Mouse (Mus musculus): ENCODE data around the gene Pole.

The Pole gene

DNA sequence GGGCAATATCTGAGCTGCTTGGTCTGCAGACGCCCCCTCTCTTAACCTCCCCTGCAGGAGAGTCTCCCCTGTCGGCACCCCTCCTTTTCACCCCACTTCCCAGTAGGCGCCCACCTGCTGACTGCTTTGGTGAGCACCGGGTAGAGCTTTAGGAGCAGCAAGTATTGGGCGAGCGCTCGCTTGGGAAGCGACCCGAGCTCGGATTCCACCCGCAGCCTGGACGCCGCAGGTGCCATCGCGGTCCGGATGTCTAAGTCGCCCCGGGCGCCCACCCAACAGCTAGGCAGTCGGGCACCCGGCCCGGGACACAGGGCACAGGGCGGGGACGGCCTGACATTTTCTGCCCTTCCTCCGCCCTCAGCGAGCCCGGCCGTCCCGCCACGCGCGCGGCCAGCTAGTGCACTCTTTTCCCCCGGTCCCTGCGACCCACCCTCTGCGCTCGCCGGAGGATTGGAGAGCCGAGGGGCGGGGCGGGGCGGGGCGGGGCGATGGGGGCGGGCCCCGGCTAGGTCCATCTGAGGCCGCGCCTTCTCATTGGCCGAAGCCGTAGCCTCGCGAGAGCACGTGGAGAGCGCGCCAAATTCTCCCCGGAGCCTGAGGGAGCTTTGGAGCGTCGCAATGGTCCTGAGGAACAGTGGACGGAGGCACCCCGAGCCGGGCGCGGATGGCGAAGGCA lies at the start of gene Pole, which contains the start of gene Pxmp2:
Gene Pole (plus strand): TSS at position 537 of the 676 bp plus-strand sequence.
Gene Pxmp2 (minus strand): TSS at position 417 of the 676 bp plus-strand sequence.
- peak; percentile 91 for DNase-seq (ENCODE audit: low read depth, low spot score)

DNA sequence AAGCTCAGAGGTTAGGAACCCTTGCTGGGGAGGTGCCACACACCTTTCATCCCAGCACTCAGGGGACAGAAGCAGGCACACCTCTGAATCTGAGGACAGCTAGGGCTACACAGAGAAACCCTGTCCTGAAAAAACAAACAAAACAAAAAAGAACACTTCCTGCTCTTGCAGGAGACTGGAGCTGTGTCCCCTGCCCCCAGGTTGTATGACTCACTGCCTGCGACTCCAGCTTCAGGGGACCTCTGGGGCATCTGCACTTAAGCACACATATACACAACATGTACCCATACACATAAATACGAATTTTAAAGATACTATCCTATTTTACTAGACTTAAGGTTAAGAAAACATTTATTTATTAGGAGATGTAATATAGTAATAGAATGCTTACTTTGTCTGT lies 42.0 kb upstream of the Pole start:
- DNase-seq (ENCODE audit: low read depth, low spot score), result no peak

DNA sequence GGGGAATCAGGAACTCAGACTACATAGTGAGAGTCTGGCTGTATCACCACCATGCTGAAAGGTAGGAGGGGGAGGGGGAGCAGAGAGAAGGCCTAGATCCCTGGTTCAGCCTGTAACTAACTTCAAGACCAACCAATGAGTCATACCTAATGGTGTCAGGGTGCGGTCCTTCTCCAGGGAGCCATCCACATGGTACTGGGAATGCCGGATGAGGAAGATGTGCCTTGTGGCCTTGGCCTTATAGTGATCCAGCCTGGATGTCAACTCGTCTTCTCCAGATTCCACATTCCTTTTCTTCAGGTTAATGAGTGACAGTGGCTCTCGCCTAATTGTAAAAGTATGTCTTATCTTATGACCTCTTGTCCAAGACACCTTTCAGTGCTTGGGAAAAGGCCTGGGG lies 19.2 kb upstream of the Pole start:
- DNase-seq (ENCODE audit: low read depth, low spot score), result no peak

DNA sequence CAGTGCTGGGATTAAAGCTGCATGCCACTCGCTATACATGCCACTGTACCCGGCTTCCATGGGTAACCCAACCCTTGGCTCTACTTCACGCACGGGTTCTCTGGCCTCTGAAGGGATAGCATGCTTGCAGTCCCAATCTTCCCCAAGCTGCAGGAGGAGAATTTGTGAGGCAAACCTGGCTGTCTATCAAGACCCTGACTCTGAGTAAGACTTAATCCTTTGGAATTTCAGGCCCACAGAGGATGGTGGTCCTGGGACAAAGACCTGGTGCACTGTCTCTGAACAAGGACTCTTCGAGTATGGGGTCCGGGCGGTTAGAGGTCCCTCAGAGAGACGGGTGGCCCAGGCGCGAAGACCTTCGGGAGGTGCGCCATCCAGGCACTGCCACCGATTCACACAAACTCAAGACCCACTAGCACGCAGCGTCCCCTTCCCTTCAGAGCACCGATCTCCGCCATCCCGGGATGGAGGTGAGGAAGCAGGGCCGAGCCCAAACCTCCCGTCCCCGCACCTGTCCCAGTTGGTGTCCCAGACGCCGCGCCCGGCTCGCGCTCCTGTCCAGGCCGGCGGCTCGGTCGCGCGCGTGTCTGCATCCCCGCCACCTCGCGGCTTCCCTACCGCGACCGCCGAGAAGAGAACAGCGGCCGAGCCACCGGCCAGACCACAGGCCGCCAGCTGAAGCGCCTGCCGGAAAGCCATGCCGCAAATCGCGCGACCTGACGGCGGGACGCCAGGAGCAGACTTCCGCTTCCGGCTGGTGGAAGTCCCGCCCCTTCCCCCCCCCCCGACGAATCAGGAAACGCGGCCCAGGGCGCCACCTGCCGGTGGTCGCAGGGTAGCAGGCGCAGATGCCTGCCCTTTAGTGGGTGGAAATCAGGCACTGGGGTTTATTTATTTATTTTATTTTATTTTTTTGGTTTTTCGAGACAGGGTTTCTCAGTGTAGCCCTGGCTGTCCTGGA lies 16.7 kb upstream of the Pole start, which contains the start of gene Pgam5:
Gene Pgam5 (minus strand): TSS at position 773 of the 961 bp plus-strand sequence.
- peak; percentile 95 for DNase-seq (ENCODE audit: low read depth, low spot score)

DNA sequence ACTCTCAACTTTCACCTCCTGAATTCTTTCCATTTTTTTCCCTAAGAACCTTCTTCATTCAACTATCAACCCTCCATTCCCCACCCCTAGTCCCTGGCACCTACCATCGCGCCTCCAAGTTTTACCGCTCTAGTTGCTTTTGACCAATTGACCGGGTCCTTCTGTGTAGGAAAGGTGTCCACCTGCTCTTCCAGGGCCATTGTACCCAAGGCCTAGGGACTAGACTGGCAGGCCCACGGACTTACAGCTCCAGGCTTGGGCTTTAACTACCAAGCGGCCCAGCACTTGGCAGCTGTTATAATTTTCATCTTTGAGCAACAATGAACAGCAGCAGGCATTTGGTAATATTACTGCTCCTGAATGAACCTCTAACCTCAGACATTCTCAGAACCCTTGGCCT lies 15.9 kb upstream of the Pole start:
- DNase-seq (ENCODE audit: low read depth, low spot score), result no peak

DNA sequence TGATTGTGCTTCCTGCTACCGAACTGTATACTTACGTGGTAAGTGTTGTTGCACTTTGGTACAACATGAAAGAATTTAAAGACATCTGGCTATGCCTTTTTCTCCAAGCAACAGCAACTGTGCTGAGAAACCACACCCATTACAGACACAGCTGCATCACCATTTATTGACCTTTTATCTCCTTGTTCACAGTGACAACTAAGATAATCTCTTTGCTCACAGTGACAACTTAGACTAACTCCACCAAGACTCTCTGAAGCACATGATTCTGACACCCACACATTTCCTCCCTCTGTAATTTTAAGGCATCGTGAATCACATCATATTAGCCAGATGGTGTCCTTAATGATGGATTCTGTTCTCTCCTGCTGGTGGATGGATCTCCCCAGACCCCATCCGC lies 12.0 kb upstream of the Pole start:
- peak; percentile 40 for DNase-seq (ENCODE audit: low read depth, low spot score)

DNA sequence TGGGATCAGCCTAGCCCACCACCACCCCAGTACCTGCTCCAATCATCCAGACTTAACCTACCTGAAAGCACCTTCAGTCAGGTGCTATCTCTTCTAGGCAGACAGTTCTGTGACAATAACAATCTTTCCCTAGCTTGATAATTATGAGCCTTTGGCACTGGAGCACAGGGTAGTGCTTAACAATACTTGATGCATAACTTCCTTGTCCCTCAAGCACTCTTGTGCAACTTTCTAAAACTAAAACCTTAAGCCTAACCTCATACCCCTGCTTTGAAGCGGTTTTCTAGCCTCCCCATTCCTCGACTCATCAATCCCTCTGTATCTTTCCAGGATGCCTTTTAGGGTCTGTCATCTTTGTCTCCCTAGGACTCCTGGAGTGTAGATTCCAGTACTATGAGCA lies 11.3 kb upstream of the Pole start:
- DNase-seq (ENCODE audit: low read depth, low spot score), result no peak

DNA sequence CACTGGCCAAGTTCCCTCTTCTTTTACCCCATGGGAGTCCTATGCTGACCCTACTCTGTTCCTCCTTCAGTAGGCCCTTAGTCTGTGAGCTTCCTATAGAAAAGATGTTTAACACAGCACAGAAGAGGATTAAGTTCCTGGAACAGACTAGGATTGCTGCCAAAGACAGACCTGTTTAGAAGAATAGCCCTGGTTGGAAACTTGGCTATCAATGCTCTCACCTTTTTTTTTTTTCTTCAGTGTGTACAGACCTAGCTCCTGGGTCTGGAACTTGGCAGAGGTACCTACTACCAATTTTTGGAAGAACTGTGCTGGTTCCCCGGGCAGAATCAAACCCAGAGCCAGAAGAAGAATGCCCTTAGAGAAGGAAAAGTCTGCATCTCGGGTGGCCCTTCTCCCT lies 9.7 kb upstream of the Pole start:
- no peak for DNase-seq (ENCODE audit: low read depth, low spot score)

DNA sequence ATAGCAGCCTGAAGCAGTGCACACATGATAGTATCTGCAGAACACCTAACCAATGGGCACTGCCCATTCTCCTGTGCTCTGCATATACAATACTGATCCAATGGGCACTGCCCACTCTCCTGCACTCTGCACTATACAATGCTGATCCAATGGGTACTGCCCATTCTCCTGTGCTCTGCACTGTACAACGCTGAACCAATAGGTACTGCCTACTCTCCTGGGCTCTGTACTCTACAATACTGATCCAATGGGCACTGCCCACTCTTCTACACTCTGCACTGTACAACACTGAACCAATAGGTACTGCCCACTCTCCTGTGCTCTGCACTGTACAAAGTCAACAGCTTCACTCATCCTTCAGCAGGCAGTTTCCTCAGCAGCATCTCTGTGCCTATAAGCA lies 9.2 kb upstream of the Pole start:
- no peak for DNase-seq (ENCODE audit: low read depth, low spot score)

DNA sequence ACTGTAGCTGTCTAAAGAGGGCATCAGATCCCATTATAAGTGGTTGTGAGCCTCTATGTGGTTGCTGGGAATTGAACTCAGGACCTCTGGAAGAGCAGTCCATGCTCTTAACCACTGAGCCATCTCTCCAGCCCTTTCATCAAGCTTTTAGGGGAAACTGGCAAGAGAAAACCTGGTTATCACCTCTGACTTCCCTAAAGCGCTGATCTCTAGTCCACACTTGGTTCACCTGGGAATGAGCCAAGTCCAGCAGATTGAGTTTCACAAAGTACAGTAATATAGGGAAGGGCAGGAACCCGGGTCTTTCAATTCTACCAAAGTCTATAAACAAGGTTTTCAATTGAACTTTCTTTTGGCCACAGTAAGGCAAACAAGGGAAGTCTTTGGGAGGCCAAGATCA lies 4.1 kb upstream of the Pole start:
- no peak for DNase-seq (ENCODE audit: low read depth, low spot score)

DNA sequence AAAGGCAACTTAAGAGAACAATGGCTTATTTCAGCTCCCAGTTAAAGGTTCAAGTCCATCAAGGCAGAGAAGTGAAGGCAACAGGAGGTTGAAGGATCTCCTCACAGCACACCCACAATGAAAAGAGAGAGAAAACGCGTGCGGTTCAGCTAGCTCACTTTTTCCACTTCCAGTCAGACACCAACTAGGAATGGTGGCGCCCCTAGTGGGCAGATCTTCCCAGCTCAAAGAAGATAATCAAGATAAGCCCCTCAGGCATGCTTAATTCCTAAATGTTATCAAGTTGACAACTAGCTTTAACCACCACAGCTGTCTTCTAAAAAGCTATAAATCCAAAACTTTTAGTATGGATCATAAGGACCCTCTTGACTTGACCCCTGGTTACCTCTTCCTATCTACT lies 1.6 kb upstream of the Pole start:
- DNase-seq (ENCODE audit: low read depth, low spot score), result peak; percentile 37

DNA sequence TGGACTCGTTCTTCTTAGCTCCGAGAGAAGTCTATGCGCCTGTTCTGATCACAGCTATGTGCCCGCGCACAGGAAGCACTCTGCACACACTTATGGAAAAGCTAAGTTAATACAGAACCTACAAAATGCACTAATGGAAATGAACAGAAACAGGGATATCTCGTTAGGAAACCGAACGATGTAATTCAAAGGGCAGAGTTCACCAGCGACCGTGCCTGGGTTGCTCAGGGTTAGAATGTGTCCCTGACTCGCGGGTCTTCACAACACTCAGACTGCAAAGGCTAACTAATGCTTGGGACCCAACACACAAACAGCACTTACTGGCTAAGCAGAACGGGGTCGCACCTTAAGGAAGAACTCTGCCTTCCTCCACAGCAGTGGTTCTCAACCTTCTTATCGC lies 950 bp upstream of the Pole start:
- no peak for DNase-seq (ENCODE audit: low read depth, low spot score)

DNA sequence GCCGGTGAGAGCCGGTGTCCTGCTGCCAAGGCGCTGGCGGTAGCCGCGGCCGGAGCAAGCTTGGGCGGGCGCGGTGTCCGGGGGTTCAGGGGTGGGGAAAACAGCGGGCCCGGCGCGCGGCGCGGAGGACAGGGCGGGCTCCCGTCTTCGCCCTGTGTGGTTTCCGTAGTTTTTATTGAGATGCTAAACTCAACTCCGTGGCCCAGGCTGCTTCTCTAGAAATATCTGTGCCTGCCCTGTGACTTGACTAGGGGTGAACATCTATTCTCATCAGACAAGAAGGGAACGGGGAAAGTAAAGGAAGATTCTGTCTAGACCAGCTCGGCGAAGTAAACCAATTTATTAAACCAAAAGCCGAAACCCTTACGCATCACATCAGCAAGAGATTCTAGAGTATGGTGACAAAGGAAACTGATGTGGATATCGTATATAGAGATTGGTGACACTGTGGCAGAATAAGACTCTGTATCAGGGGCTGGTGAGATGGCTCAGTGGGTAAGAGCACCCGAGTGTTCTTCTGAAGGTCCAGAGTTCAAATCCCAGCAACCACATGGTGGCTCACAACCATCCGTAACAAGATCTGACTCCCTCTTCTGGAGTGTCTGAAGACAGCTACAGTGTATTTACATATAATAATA lies 459 bp downstream of the Pole start:
- DNase-seq (ENCODE audit: low read depth, low spot score), result no peak

DNA sequence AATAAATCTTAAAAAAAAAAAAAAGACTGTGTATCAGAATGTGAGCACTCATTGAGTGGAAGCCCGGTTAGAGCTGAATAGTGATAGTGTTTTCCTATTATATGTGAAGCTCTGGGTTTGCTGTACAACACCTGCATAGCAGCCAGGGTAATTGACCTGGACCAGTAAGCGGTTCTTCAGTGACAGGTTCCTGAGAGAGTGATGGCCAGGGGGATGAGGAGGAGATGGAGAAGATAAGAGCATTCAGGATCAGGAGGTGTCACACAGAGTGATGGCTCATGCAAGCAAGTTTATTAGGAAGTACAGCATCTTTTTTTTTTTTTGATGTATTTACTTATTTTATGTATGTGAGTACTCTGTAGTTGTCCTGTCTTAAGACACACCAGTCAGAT lies 974 bp downstream of the Pole start:
- no peak for DNase-seq (ENCODE audit: low read depth, low spot score)

DNA sequence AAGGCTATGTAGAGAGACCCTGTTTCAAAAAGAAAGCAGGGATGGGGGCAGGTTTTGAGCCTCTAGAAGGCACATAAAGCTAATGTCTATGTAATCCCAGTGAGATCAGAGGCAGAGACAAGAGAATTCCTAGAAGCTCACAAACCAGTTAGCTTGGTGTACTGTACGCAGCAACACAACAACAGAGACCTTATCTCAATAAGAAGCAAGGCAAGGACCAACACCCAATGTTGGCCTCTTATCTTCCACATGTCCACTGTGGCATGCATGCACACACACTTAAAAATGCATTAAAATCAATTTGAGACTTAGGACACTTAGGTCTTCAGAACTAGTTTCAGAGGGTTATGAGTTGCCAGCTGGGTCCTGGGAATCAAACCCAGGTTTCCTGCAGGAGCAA lies 5.5 kb downstream of the Pole start:
- no peak for DNase-seq (ENCODE audit: low read depth, low spot score)

DNA sequence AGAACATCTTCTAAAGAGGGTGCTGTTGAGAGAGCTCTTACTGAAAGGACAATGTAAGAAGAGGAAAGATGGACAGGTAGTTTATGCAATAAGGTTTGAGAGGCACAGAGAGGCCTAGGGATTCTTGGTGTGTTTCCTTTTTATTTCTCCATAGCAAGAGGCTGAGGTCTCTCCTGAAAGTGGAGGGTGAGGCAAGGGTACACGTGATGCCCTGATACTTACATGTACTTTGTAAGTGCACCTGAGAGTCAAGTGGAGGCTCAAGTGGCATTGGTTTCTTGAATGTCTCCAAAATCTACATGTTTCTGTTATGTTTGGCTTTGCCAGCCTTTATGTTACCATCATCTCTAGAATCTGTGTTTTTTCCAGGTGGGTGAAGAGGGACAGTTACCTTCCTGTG lies 10.5 kb downstream of the Pole start:
- no peak for DNase-seq (ENCODE audit: low read depth, low spot score)

DNA sequence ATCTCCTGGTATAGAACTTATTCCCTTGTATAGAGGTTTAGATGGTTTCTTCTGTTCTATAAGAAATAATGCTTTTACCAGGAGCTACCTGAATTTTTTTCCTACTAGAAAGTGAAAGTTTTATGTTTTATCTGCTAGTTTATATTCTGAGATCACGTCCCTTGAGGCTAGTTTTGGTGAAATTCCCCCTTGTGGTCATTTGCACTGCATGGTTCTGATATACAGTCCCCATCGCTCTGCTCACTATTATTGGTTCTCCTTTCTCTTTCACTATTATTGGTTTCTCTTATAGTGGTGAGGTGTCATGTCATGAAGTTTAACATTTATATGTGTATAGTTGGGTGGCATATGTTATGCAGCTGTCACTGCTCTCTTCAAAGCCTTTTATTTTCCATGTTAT lies 14.5 kb downstream of the Pole start:
- DNase-seq (ENCODE audit: low read depth, low spot score), result no peak

DNA sequence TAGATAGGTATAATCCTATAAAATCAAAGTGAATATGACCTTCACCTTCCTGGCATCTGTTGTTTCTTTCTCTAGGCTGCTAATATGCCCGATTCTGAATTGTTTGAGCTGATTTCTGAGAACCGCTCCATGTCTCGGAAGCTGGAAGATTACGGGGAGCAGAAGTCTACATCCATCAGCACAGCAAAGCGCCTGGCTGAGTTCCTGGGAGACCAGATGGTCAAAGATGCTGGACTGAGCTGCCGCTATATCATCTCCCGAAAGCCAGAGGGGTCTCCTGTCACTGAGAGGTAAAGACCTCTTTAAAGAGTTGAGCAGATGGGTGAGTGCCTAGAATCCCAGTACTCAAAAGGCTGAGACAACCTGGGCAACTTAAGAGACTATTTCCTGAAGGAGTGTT lies 22.8 kb downstream of the Pole start:
- DNase-seq (ENCODE audit: low read depth, low spot score), result peak; percentile 33

DNA sequence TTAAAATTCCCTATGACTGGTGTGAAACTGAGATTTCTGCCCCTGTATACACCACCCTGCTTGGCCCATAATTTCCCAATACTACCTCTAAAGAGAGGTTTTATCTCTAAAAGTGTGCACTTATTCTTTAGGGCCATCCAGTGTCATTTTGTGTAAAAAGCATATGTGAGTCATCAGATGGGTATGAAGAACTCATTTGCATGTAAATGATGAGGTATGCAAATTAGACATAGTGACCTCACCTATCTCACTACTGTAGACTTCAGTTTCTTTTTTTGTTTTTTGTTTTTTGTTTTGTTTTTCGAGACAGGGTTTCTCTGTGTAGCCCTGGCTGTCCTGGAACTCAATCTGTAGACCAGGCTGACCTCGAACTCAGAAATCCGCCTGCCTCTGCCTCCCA lies 27.0 kb downstream of the Pole start:
- DNase-seq (ENCODE audit: low read depth, low spot score), result no peak

DNA sequence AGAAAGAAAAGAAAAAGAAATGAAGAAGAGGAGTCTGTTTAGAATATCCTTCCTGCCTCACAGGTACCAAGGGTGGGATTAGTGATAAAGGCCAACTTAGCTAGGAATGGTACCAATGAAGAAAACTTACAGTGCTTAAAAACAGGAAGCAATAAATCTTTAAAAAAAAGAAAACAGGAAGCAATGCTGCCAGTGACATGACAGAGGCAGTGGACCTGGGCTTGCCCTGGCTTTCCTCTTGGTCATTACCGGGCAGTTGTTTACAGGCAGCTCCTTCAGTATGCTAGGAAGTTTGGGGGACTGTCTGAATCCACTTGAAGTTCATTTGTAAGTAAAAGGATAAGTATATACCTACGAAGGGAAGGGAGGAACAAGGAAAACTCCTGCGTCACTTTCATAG lies 44.4 kb downstream of the Pole start:
- DNase-seq (ENCODE audit: low read depth, low spot score), result no peak

DNA sequence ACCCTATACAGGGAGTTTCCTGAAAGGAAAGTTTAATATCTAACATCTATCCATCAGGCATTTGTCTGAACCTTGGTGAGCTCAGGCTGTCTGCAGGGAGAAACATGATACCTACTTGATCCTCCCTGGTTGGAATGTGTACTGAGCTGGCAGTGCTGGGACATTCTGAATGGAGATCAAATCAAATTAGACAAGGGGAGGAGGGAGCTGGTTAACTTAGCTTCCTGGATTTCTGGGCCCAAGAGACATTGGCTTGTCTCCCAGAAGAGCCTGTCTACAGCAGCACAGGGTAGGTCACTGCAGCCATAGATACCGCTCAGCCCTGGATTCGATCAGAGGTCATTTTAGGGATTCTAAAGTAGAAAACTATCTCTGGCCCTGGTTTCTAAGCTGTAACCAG lies 52.7 kb downstream of the Pole start:
- no peak for DNase-seq (ENCODE audit: low read depth, low spot score)

DNA sequence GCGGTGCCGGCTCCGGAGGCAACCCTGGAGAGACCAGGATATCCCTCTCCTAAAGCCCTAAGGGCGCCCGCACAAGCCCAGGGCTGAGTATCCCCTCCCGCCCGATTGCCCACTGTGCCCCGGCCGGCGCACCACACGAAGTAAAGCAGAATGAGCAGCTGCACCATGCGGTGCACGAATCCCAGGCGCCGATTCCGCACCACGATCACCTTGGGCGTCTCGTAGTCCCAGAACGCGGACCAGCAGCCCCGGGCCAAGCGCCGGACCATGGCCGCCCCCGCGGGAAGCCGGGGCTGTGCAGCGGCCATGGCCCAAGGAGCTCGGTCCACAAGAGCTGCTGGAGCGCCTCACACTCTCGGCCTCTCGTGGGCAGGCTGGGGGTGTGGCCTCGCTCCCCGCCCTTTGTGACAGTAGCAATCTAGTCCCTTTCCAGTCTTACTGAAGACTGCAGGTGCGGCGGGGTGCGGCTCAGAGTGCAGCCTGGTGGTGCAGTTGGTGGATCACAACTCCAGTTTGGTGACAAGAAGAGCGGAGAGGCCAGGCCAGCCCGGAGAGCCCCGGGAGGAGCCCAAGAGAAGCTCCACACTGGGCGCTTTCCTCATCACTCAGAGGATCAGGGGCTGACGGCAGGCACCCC lies 56.7 kb downstream of the Pole start, which contains the start of gene P2rx2:
Gene P2rx2 (minus strand): TSS at position 565 of the 637 bp plus-strand sequence.
- DNase-seq (ENCODE audit: low read depth, low spot score), result peak; percentile 15

Measured in brain, adult 2 months (tissue).